Mouse (Mus musculus) embryonic facial prominence, embryonic 12.5 days (tissue): ENCODE data around the gene Sf3a2. TPM values are rescaled to one million over a fixed set of nuclear protein-coding genes. Genes with fewer than 3 reads are reported as not detected.

Experiments used
- ATAC-seq: fragments of 200-750 bp; cut with Nextera tagmentation; 2 replicates; pipeline ENCODE4 v1.8.0; 2017; ENCODE audit not compliant: insufficient number of reproducible peaks, insufficient read depth, low FRiP score, low TSS enrichment
- H3K27ac ChIP-seq: fragments of 300-500 bp; sonication (generic); 2 replicates; pipeline ENCODE4 v1.5.1; 2016; ENCODE audit warnings: mild to moderate bottlenecking
- H3K27me3 ChIP-seq: fragments of 300-500 bp; sonication (generic); 2 replicates; pipeline ENCODE4 v1.6.1; 2016; ENCODE audit warnings: mild to moderate bottlenecking, moderate library complexity
- H3K36me3 ChIP-seq: fragments of 300-500 bp; sonication (generic); 2 replicates; pipeline ENCODE4 v1.6.1; 2016; ENCODE audit warnings: mild to moderate bottlenecking
- H3K4me1 ChIP-seq: fragments of 300-500 bp; sonication (generic); 2 replicates; pipeline ENCODE4 v1.6.1; 2016
- H3K4me2 ChIP-seq: fragments of 300-500 bp; sonication (generic); replicated peaks from 2 replicates; pipeline ENCODE4 v1.6.1; 2016; ENCODE audit warnings: mild to moderate bottlenecking, moderate library complexity
- H3K4me3 ChIP-seq: fragments of 300-500 bp; sonication (generic); 2 replicates; pipeline ENCODE4 v1.5.1; 2016; ENCODE audit warnings: mild to moderate bottlenecking
- H3K9ac ChIP-seq: fragments of 300-500 bp; sonication (generic); 2 replicates; pipeline ENCODE4 v1.6.1; 2016; ENCODE audit warnings: mild to moderate bottlenecking, moderate library complexity
- H3K9me3 ChIP-seq: fragments of 300-500 bp; sonication (generic); 2 replicates; pipeline ENCODE4 v1.6.1; 2016; ENCODE audit warnings: mild to moderate bottlenecking, moderate library complexity
- WGBS: fragments of 180-500 bp; shearing (Covaris S2); methylation state at CpG from one replicate; pipeline ENCODE4 v1.1.7; 2016; 5-methylcytosine and 5-hydroxymethylcytosine counted together
- polyA plus RNA-seq: library from polyadenylated mRNA; unstranded; fragments of >200 nt; fragmentation: Nextera tagmentation; extraction: Ambion mirVana; gene quantifications from 2 replicates; pipeline ENCODE4 v1.2.1, GENCODE M21; 2016

Gene Sf3a2
- polyA plus RNA-seq, 1 experiment from 2014 or later: 71.7 TPM

DNA sequence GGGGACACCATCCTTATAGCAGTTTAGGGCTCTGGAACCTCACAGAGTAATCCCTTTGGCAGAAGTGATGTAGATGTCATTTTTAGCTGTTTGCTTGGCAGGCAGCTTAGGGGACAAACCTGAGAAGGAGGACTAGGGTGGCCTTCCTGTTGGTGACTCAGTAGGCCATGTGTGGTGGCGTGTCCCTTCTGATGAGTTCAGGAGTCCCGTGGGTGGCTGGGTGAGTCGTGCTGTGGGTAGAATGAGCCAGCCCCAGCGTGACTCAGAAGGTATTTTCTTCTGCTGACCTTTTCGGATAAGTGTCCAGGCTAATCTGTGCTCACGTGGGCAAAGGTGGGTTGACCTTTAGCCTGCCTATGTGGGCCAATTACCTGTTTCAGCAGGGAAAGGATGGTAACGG, 39.3 kb upstream of the Sf3a2 start:
- Histone ChIP-seq H3K4me2 (no peak overlapping the region), H3K4me3 (no peak overlapping the region), H3K4me1 (peaks cover 38% of the 10 kb centered on the region), H3K36me3 (no peaks in the 10 kb centered on the region), H3K9ac (no peak overlapping the region), H3K27ac (no peak overlapping the region), H3K27me3 (no peaks in the 10 kb centered on the region), H3K9me3 (no peaks in the 10 kb centered on the region)
- no peak for ATAC-seq
- 85% methylated on average over 7 of the region's 7 CpGs for WGBS

DNA sequence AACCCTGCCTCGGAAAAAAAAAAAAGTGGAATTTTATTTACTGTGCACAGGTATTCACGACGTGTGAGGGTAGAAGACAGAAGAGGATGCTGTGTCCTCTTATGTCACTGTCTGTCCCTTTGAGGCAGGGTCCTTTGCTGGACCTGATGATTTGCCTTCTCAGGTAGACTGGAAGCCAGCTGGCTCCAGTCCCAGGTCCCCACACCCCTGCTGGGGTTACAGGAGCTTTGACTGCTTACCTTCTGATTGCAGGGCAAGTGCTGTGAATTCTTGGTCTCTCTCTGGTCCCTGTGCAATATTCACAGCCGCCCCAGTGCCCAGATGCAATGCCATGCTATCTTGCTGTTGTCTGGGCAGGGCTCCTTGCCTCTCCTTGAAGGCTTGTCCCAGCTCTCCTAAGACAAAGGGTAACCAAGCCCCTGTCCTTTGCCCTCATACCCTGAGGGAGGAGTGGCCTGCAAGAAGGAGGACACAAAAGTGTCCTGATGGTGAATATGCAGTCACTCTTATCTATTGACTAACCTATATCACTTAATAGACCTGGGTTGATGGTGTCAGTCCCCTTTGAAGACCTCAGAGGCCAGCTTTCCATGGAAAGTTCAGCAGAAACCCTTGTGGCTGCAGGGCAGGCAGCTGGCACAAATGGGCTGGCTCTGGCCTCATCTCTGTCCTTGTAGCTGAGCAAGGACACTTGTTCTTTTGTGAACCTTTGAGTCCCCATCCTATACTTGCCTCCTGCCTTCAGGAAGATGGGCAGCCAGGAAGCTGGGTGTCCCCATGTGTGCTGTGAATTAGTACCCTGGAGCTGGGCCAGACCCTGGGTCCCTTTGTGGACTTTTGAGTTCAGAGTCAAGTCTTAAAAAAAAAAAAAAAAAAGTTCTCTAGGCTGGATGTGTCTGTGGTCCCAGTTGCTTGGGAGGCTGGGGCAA, 37.1 kb upstream of the Sf3a2 start:
- Histone ChIP-seq H3K9ac (no peak overlapping the region), H3K27me3 (no peaks in the 10 kb centered on the region), H3K9me3 (no peaks in the 10 kb centered on the region), H3K4me2 (no peak overlapping the region), H3K4me1 (peaks cover 37% of the 10 kb centered on the region), H3K27ac (no peak overlapping the region), H3K4me3 (no peak overlapping the region), H3K36me3 (peaks cover 15% of the 10 kb centered on the region)
- ATAC-seq: no peak
- WGBS: 87% methylated on average over 4 of the region's 4 CpGs

DNA sequence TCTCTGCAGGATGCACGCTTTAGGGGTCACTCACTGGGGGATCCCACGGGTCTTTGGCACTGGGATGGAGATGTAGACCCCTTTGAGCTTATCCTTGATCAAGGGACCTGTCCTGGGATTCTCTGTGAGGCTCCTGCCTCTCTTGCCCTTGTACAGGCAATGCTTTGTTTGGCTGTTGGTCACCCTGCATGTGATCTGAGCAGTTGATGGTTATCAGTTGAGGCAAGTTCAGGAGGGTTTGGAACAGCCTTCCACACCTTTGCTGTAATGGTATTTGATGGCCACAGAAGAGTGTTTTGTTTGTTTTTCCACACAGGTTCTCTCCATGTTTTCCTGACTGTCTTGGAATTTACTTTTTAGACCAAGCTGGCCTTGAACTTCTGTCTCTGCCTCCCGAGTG, 36.2 kb upstream of the Sf3a2 start:
- Histone ChIP-seq H3K9ac (no peak overlapping the region), H3K4me1 (peaks cover 28% of the 10 kb centered on the region), H3K4me3 (no peak overlapping the region), H3K27ac (no peak overlapping the region), H3K36me3 (peaks cover 24% of the 10 kb centered on the region), H3K4me2 (no peak overlapping the region), H3K27me3 (no peaks in the 10 kb centered on the region), H3K9me3 (no peaks in the 10 kb centered on the region)
- no peak for ATAC-seq
- WGBS: 75% methylated on average over 3 of the region's 3 CpGs

DNA sequence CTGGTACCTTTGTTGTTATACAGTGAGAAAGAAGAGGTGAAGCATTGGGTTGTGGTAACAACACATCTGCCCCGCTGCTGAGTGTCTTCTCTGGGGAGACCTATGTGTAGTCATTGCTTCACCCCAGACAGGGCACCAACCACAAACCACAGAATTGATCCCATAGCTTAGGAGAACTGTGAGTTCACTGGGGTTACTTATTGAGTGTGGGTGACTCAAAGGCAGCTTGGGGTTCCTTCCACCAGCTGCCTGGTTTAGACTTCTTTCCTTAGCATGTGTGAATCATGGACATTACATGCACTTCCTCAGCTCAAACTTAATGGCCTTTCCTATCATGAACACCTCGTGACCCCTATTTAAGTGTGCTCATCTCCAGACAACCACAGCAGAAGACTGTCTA, 34.5 kb upstream of the Sf3a2 start:
- Histone ChIP-seq H3K27me3 (no peaks in the 10 kb centered on the region), H3K36me3 (peaks cover 39% of the 10 kb centered on the region), H3K4me2 (no peak overlapping the region), H3K4me1 (peaks cover 13% of the 10 kb centered on the region; the same call in 1 of the 2 replicates), H3K27ac (no peak overlapping the region), H3K4me3 (no peak overlapping the region), H3K9me3 (no peaks in the 10 kb centered on the region), H3K9ac (no peak overlapping the region)
- no peak for ATAC-seq
- 93% methylated on average over 2 of the region's 2 CpGs for WGBS

DNA sequence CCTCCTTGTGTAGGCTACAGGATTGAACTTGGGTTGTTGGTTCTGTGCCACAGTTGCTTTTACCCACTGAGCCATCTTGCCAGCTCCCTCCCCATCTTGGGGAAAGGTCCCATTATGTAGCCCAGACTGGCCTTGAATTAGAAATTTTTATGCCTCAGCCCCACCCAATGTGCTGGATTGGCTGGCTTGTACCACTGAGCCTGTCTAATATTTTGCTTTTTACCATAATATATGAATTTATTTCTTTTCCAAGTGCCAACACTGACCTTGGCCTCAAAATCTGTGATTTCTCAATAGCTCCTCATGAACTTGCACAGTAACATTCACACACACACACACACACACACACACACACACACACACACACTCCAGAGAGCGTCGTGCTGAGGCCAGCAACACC, 32.3 kb upstream of the Sf3a2 start:
- Histone ChIP-seq H3K9ac (no peak overlapping the region), H3K9me3 (no peaks in the 10 kb centered on the region), H3K36me3 (peaks cover 59% of the 10 kb centered on the region), H3K4me3 (no peak overlapping the region), H3K27ac (no peak overlapping the region), H3K4me1 (peaks cover 4% of the 10 kb centered on the region; the same call in 1 of the 2 replicates), H3K27me3 (no peaks in the 10 kb centered on the region), H3K4me2 (no peak overlapping the region)
- WGBS: 77% methylated on average over 2 of the region's 2 CpGs
- no peak for ATAC-seq

DNA sequence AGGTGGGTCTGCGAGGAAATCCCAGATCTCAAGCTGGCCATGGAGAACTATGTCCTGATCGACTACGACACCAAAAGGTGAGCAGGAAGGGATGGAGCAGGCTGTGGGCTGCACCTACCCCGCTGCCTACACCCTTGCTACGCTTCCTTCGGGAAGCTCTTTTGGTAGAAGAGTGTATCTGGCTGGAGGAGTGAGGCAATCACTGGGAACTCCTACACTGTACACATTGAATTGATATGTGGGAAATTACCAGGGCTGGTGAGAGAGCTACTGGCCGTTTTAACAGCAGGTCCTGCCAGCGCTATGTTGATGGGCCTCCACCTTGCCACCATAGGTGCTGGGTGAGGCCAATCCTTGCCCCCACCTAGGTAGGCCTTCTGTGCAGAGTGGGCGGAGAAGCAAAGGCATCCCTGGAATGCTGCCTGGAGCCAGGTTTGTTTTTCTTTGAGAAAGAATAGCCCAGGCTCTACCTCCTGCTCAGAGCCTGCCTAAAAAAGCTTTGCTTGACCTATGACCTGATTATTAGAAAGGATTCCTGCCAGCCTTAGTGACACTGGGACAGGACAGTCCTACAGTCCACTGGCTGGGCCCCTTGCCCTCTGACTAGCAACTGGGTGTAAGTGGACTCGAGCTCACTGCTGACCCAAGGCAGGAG, 31.7 kb upstream of the Sf3a2 start:
- no peak overlapping the region for H3K4me3 ChIP-seq
- H3K27me3 ChIP-seq: no peaks in the 10 kb centered on the region
- no peak overlapping the region for H3K4me2 ChIP-seq
- ATAC-seq: no peak
- peaks cover 65% of the 10 kb centered on the region for H3K36me3 ChIP-seq
- H3K4me1 ChIP-seq: no peaks in the 10 kb centered on the region
- 67% methylated on average over 10 of the region's 10 CpGs for WGBS
- no peak overlapping the region for H3K9ac ChIP-seq
- H3K9me3 ChIP-seq: no peaks in the 10 kb centered on the region
- no peak overlapping the region for H3K27ac ChIP-seq

DNA sequence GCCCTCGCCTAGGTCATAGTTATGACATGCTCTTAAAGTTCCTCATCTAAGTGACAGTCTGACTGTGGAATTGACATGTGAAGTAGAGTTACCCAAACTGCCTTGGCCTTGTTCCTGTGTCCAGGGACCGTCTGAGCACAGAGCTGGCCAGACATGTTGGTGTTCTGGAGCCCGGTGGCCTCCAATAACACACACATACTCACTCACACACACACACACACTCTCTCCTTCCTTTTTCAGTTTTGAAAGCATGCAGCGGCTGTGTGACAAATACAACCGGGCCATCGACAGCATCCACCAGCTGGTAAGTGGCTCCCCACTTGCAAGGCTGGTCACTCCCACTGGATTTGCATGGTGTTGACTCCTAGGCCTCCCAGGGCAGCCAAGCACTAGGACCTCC, 29.6 kb upstream of the Sf3a2 start:
- Histone ChIP-seq H3K4me2 (no peak overlapping the region), H3K4me3 (no peak overlapping the region), H3K4me1 (no peaks in the 10 kb centered on the region), H3K27me3 (no peaks in the 10 kb centered on the region), H3K9me3 (no peaks in the 10 kb centered on the region), H3K36me3 (peaks cover 86% of the 10 kb centered on the region), H3K27ac (no peak overlapping the region), H3K9ac (no peak overlapping the region)
- 90% methylated on average over 6 of the region's 6 CpGs for WGBS
- no peak for ATAC-seq

DNA sequence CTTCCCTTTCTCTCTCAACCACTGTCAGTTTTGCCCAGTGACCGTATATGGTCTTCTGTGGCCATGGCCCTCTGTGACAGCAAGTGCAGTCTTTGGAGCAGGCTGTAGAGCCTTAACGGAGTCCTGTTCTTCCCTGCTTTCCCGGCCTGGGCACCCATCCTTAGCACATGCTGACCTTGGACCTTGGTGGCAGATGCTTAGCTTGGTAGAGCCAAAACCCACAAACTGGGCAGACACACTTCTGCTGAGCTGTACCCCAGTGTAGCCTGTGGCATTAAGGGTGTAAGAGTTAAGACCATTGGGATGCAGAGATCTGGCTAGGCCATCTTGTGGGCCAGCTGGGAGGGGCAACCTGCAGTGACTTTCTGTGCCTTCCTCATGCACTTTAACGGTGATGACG, 24.2 kb upstream of the Sf3a2 start:
- Histone ChIP-seq H3K9ac (no peak overlapping the region), H3K4me2 (no peak overlapping the region), H3K9me3 (no peaks in the 10 kb centered on the region), H3K4me1 (peaks cover 6% of the 10 kb centered on the region; the same call in 1 of the 2 replicates), H3K36me3 (peaks cover 98% of the 10 kb centered on the region), H3K4me3 (no peak overlapping the region), H3K27ac (peak overlapping the region; percentile 18; the same call in 1 of the 2 replicates), H3K27me3 (no peaks in the 10 kb centered on the region)
- WGBS: 79% methylated on average over 5 of the region's 5 CpGs
- no peak for ATAC-seq

DNA sequence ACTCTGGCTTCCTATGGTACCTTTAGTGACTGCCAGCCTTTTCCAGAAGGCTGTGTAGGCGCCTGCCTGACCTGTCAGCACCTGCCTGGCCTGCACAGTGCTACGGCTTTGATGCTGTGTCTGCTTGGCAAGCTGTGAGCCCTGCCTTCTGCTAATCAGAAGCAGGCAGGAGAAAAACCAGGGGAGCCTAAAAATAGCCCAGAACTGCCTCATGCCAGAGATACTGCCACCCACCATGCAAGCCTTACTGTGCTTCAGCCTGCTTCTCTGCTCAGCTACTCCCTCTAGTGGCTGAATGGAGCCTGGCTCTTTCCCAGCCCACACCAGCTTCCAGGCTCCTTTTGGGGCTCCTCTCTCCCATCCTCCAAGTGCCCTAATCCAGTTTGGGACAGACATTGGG, 23.4 kb upstream of the Sf3a2 start:
- no peak overlapping the region for H3K4me3 ChIP-seq

DNA sequence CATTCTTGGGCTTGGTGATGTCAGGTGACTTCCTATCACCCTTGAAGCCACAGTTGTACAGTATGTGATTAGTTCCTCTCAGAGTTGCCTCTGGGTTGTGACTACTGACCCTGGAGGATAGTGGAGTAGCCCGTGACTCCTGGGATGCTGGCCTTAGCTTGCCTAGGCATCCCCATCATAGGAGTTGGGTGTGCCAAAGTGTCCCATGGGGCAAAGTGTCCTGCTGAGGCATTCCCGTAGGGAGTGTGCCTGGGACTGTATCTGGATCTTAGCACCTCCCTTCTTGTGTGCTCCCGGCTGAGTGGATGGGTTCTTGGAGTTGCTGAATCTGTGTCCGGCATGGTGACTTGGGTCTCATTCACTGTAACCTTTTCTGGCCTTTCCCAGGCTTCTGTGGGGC, 23.0 kb upstream of the Sf3a2 start:
- Histone ChIP-seq H3K27ac (no peak overlapping the region), H3K9ac (no peak overlapping the region), H3K27me3 (no peaks in the 10 kb centered on the region), H3K4me2 (no peak overlapping the region), H3K4me1 (peaks cover 6% of the 10 kb centered on the region; the same call in 1 of the 2 replicates), H3K36me3 (peaks cover 100% of the 10 kb centered on the region), H3K9me3 (no peaks in the 10 kb centered on the region), H3K4me3 (no peak overlapping the region)
- no peak for ATAC-seq
- WGBS: 95% methylated on average over 4 of the region's 4 CpGs

More for the DNA sequence above, 23.4 kb upstream of the Sf3a2 start:
- no peaks in the 10 kb centered on the region for H3K27me3 ChIP-seq
- 48% methylated on average over 2 of the region's 2 CpGs for WGBS
- no peak overlapping the region for H3K9ac ChIP-seq
- peak overlapping the region; percentile 18 for H3K27ac ChIP-seq
- H3K4me1 ChIP-seq: peaks cover 6% of the 10 kb centered on the region; the same call in 1 of the 2 replicates
- no peaks in the 10 kb centered on the region for H3K9me3 ChIP-seq
- no peak overlapping the region for H3K4me2 ChIP-seq
- peaks cover 100% of the 10 kb centered on the region for H3K36me3 ChIP-seq
- peak; percentile 44; the same call in 1 of the 2 replicates for ATAC-seq

DNA sequence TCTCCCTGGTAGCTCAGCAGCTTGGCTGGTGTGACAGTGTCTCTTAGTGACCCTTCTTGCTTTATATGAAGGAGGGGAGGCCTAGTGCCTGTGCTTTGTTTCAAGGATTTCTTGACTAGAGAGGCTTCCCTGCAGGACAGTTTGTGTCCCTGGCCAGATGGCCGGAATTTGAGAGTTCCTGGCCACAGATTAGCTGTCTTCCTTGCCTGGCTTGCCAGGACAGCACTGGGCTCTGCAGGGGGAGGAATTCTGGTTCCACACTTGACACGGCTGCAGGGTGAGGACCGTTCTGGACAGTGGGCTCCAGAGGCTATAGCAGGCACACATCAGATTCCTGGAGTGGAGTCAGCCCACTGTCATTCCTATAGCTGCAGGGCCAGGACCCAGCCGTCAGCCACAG, 22.3 kb upstream of the Sf3a2 start:
- Histone ChIP-seq H3K4me1 (peaks cover 6% of the 10 kb centered on the region; the same call in 1 of the 2 replicates), H3K27ac (no peak overlapping the region), H3K9me3 (no peaks in the 10 kb centered on the region), H3K4me3 (no peak overlapping the region), H3K4me2 (no peak overlapping the region), H3K27me3 (no peaks in the 10 kb centered on the region), H3K36me3 (peaks cover 98% of the 10 kb centered on the region), H3K9ac (no peak overlapping the region)
- 90% methylated on average over 4 of the region's 4 CpGs for WGBS
- ATAC-seq: no peak
